Mouse (Mus musculus) C2C12 (cell line): ENCODE measurements around the gene Ppie. TPM values are rescaled to one million over a fixed set of nuclear protein-coding genes. Genes with fewer than 3 reads are reported as not detected.

Experiments
- H3K27me3 ChIP-seq: one replicate; pipeline ENCODE4 v1.6.1; 2011; ENCODE audit not compliant: control insufficient read depth, insufficient read depth, insufficient read length
- H3K36me3 ChIP-seq: one replicate; pipeline ENCODE4 v1.6.1; 2011; ENCODE audit not compliant: control insufficient read depth, insufficient read depth
- H3K4me3 ChIP-seq: one replicate; pipeline ENCODE4 v1.5.1; 2011; ENCODE audit warnings: mild to moderate bottlenecking, control low read depth; ENCODE audit not compliant: poor library complexity, insufficient read depth, severe bottlenecking
- H3K79me2 ChIP-seq: one replicate; pipeline ENCODE4 v1.6.1; 2011; ENCODE audit not compliant: control insufficient read depth, insufficient read depth
- H3K79me3 ChIP-seq: one replicate; pipeline ENCODE4 v1.6.1; 2011; ENCODE audit warnings: low read depth, control low read depth
- H3ac ChIP-seq: one replicate; pipeline ENCODE3; 2011; ENCODE audit warnings: low read depth; ENCODE audit not compliant: control insufficient read depth, insufficient read length
- CEBPB ChIP-seq: IDR thresholded peaks from one replicate; pipeline ENCODE4 v1.6.1; 2011; ENCODE audit warnings: low read depth, mild to moderate bottlenecking, control low read depth, moderate library complexity
- CTCF ChIP-seq: IDR thresholded peaks from one replicate; pipeline ENCODE4 v1.5.1; 2011; ENCODE audit not compliant: control insufficient read depth, insufficient read depth, insufficient read length
- FOSL1 ChIP-seq: IDR thresholded peaks from one replicate; pipeline ENCODE4 v1.8.0; 2011; ENCODE audit warnings: mild to moderate bottlenecking, low read length; ENCODE audit not compliant: poor library complexity, insufficient read depth, severe bottlenecking
- MAX ChIP-seq: IDR thresholded peaks from one replicate; pipeline ENCODE4 v1.6.1; 2011; ENCODE audit warnings: mild to moderate bottlenecking, control low read depth
- MYOD1 ChIP-seq: IDR thresholded peaks from one replicate; pipeline ENCODE4 v1.6.1; 2011; ENCODE audit warnings: low read depth; ENCODE audit not compliant: control insufficient read depth, insufficient read length
- MYOG ChIP-seq: IDR thresholded peaks from one replicate; pipeline ENCODE4 v1.6.1; 2011; ENCODE audit not compliant: control insufficient read depth, insufficient read length; ENCODE audit errors: extremely low read depth
- USF1 ChIP-seq: IDR thresholded peaks from one replicate; pipeline ENCODE4 v1.6.1; 2011; ENCODE audit warnings: low read depth, mild to moderate bottlenecking, control low read depth, moderate library complexity
- long read RNA-seq, 2 experiments: library from polyadenylated mRNA; unstranded; transcript quantifications; one replicate each; pipeline ENCODE4 v2.0.0; 2019 to 2020
- polyA plus RNA-seq: library from polyadenylated mRNA; unstranded; fragments of >200 nt; fragmentation: generic; extraction: Trizol; gene quantifications from one replicate; pipeline ENCODE4 v1.2.1, GENCODE M21; 2012; ENCODE audit warnings: missing spikeins

The Ppie gene
- 86.2 TPM for polyA plus RNA-seq
- long read RNA-seq, experiment 1, transcript Ppie-201 (10 exons, 1,188 nt) = major isoform, 53 of 70 reads
- long read RNA-seq, experiment 1, partial matches to known transcripts = 8 of 70 reads
- long read RNA-seq, experiment 1, other reads (novel, unspliced or antisense) = 9 of 70 reads
- long read RNA-seq, experiment 2, transcript Ppie-201 (10 exons, 1,188 nt) = major isoform, 59 of 78 reads
- long read RNA-seq, experiment 2, partial matches to known transcripts = 2 of 78 reads
- long read RNA-seq, experiment 2, other reads (novel, unspliced or antisense) = 17 of 78 reads

DNA sequence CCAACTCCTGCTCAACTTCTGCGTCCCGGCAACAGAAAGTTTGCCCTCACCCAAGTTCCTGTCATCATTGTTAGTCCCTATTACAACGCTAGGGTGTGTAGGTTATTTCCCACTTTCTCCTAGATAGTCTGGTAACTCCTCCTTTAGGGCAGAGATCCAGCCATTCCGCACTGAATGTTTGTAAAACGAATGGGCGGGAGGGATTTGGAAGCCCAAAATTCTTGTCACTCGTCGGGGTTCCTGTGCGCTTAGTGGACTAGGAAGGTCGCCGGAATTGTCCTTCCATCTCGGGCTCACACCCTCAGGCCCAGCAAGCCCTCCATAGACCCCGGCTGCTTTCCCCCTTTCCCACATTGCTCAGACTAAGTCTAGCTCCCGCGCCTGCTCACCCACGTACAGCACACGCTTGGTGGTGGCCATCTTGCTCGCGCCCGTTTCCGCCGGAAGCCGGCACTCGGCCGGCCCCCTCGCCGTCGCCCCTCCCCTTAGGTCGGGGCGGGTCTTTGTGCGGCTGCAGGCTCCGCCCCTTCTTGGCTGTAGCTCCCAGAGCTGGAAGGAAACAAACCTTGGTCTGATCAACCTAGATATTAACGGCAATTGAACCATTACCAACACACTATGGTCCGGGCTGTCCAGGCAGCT is at the start of gene Ppie:
TSS of gene Ppie (minus strand) at position 439 of the 642 bp plus-strand sequence.
- Histone ChIP-seq H3K79me2 (peaks cover 32% of the 10 kb centered on the region), H3ac (peak within 1 kb of the TSS; percentile 90), H3K79me3 (peaks cover 16% of the 10 kb centered on the region), H3K36me3 (peaks cover 29% of the 10 kb centered on the region), H3K4me3 (peak within 1 kb of the TSS; percentile 68), H3K27me3 (peaks cover 5% of the 10 kb centered on the region)
- no peak for TF ChIP-seq USF1
- no peak for TF ChIP-seq MYOD1
- TF ChIP-seq FOSL1 = no peak
- no peak for TF ChIP-seq MYOG
- no peak for TF ChIP-seq CTCF
- TF ChIP-seq CEBPB = no peak
- TF ChIP-seq MAX = no peak

GRCm38 (mm10) chr4:123184816-123185215 is 45.1 kb upstream of the Ppie start:
- H3K36me3 ChIP-seq = no peaks in the 10 kb centered on the region
- no peak overlapping the region for H3K4me3 ChIP-seq
- TF ChIP-seq FOSL1 (no peak), MYOD1 (no peak), MAX (no peak), USF1 (no peak), MYOG (no peak), CTCF (no peak), CEBPB (no peak)
- no peaks in the 10 kb centered on the region for H3K79me3 ChIP-seq
- H3K79me2 ChIP-seq = no peaks in the 10 kb centered on the region
- H3ac ChIP-seq = no peak overlapping the region
- peaks cover 84% of the 10 kb centered on the region for H3K27me3 ChIP-seq

- H3K4me3 ChIP-seq = no peak overlapping the region
- H3K27me3 ChIP-seq = peaks cover 77% of the 10 kb centered on the region
- no peaks in the 10 kb centered on the region for H3K79me2 ChIP-seq
- no peaks in the 10 kb centered on the region for H3K79me3 ChIP-seq
- TF ChIP-seq MYOD1 (no peak), CTCF (no peak), MYOG (no peak), FOSL1 (no peak), USF1 (no peak), MAX (no peak), CEBPB (no peak)
- no peak overlapping the region for H3ac ChIP-seq
- H3K36me3 ChIP-seq = no peaks in the 10 kb centered on the region
Observed at GRCm38 (mm10) chr4:123183239-123184056, 43.7 kb upstream of the Ppie start.

GRCm38 (mm10) chr4:123182328-123183238 is 42.8 kb upstream of the Ppie start, which contains the start of gene Hpcal4:
TSS of gene Hpcal4 (plus strand) at chr4:123183227.
- Histone ChIP-seq H3ac (no peak within 1 kb of the TSS), H3K36me3 (no peaks in the 10 kb centered on the region), H3K79me3 (no peaks in the 10 kb centered on the region), H3K79me2 (no peaks in the 10 kb centered on the region), H3K27me3 (peaks cover 80% of the 10 kb centered on the region), H3K4me3 (no peak within 1 kb of the TSS)
- TF ChIP-seq MAX (no peak), FOSL1 (no peak), CEBPB (no peak), MYOG (no peak), CTCF (no peak), USF1 (no peak), MYOD1 (no peak)

GRCm38 (mm10) chr4:123171811-123172210 is 32.1 kb upstream of the Ppie start:
- TF ChIP-seq MYOG (no peak), CEBPB (no peak), FOSL1 (no peak), USF1 (no peak)
- Histone ChIP-seq H3K36me3 (no peaks in the 10 kb centered on the region), H3K79me3 (no peaks in the 10 kb centered on the region), H3K27me3 (peaks cover 39% of the 10 kb centered on the region), H3K79me2 (no peaks in the 10 kb centered on the region), H3ac (no peak overlapping the region), H3K4me3 (no peak overlapping the region)
